Mouse (Mus musculus): ENCODE measurements at regions not wholly inside any gene's neighbourhood (a gene's known extent, or its start where the extent isn't known, plus 50 kb on each side); places are given as distances from the start of the nearest gene placed in this dataset.

- TF ChIP-seq TBP (IDR thresholded peaks at IDR 0.05; ENCODE audit: low read depth, low read length), result no peak
- no peak for TF ChIP-seq ETS1 (IDR thresholded peaks at IDR 0.05; ENCODE audit: low read depth, low read length)
- TF ChIP-seq UBTF (IDR thresholded peaks at IDR 0.05; ENCODE audit: borderline replicate concordance, insufficient read depth, low read depth, low read length), result no peak
- TF ChIP-seq POLR2A (IDR thresholded peaks at IDR 0.05; ENCODE audit: control insufficient read depth in 1 of 2, insufficient read depth in 1 of 2, low read depth in 1 of 2, low read length in 2 of 2, poor library complexity in 1 of 2), result no peak
- TF ChIP-seq GABPA (IDR thresholded peaks at IDR 0.05; ENCODE audit: low read depth, low read length), result no peak
- TF ChIP-seq TCF12 (IDR thresholded peaks at IDR 0.05; ENCODE audit: low read depth, low read length), result no peak
- TF ChIP-seq MAFK (IDR thresholded peaks at IDR 0.05; ENCODE audit: borderline replicate concordance, low read depth, low read length), result no peak
- no peak for TF ChIP-seq MAX (IDR thresholded peaks at IDR 0.05; ENCODE audit: low read length)
- TF ChIP-seq CTCF (IDR thresholded peaks at IDR 0.05 in 2 of 3, conservative IDR thresholded peaks at IDR 0.05 in 1 of 3; ENCODE audit: control insufficient read depth in 1 of 3, insufficient read depth in 1 of 3, low read depth in 2 of 3, low read length in 3 of 3, poor library complexity in 1 of 3, severe bottlenecking in 1 of 3), result no peak
- no peak for TF ChIP-seq ZKSCAN1 (IDR thresholded peaks at IDR 0.05; ENCODE audit: low read depth, low read length)
- TF ChIP-seq EP300 (IDR thresholded peaks at IDR 0.05; ENCODE audit: low read depth in 1 of 2, low read length in 2 of 2), result no peak
- no peak for TF ChIP-seq CHD2 (IDR thresholded peaks at IDR 0.05; ENCODE audit: low read length)
These were observed 117.8 kb upstream of the Ppp2r3a start for GRCm38 (mm10) chr9:101369380-101369779.

Measured in MEL (cell line).